Mouse (Mus musculus): ENCODE results near the gene Six6. TPM values are rescaled to one million over a fixed set of nuclear protein-coding genes. Genes with fewer than 3 reads are reported as not detected.

Gene Six6
- polyA plus RNA-seq (2015; fragmentation: Nextera tagmentation; extraction: Ambion mirVana) = not detected in 2 replicates

DNA sequence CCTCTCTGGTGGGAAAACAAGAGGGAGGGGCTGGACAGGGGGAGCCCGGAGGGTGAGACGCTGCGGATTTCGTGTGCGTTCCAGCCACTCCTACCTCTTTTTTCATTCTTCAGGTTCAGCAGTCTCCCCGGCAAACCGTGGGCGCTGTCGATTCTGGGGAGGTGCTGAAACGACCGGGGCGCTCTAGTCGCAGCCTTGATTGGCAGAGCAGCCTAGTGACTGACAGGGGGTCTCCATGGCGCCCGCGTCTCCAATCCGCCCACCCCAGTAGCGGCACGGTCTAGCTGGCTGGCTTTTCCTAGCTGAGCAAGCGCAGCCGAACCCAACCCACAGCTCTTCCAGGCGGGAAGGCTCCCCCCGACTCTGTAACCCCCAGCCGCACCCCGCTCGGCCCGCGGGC lies at the start of gene Six6:
TSS of gene Six6 (plus strand) at position 277 of the 400 bp plus-strand sequence.
- no peaks in the 10 kb centered on the region for H3K9me3 ChIP-seq (replicated peaks)
- peak within 1 kb of the TSS; percentile 29 for H3K4me3 ChIP-seq
- ATAC-seq (replicated peaks; ENCODE audit: insufficient number of reproducible peaks, insufficient read depth, low FRiP score, low read depth) = no peak
- peaks cover 13% of the 10 kb centered on the region for H3K4me1 ChIP-seq (replicated peaks)
- peak within 1 kb of the TSS; percentile 48 for H3K4me2 ChIP-seq
- no peak within 1 kb of the TSS for H3K27ac ChIP-seq
- H3K9ac ChIP-seq = no peak within 1 kb of the TSS
- H3K27me3 ChIP-seq = peaks cover 90% of the 10 kb centered on the region
- WGBS = under 1% methylated on average over 28 of the region's 28 CpGs
- no peaks in the 10 kb centered on the region for H3K36me3 ChIP-seq

DNA sequence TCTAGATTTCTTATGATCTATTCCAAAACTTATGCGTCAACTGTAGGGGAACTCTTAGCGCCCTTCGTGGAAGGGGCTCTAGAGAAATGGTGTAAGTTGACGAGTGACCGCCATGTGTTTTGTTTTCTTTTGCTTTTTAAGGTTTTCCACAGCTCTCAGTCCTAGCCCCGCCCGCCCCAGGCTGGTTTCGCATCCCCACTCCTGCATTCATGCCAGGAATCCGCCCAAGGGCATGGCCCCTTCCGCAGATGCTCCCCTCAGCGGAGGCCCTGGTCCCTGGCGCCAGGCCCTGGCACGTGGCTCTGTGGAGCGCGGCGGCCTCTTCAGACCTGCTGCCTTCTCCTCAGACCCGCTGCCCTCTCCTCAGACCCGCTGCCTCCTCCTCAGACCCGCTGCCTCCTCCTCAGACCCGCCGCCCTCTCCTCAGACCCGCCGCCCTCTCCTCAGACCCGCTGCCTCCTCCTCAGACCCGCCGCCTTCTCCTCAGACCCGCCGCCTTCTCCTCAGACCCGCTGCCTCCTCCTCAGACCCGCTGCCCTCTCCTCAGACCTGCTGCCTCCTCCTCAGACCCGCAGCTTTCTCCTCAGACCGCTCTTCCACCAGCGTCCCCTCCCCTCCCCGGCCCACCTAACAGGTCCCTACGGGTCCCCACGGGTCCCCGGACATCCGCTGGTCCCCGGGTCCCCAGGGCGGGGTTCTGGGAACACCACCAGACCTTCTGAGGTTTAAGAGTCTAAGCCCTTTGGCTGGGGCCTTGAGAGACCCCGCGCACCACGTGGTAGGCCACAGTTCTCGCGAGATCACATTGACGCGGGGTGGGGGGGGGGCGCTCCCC lies 22.3 kb upstream of the Six6 start:
- no peaks in the 10 kb centered on the region for H3K36me3 ChIP-seq
- WGBS = 12% methylated on average over 46 of the region's 48 CpGs
- H3K4me1 ChIP-seq (replicated peaks) = peaks cover 10% of the 10 kb centered on the region; the same call in 1 of the 2 replicates
- H3K27ac ChIP-seq = no peak overlapping the region
- H3K9me3 ChIP-seq (replicated peaks) = no peaks in the 10 kb centered on the region; the same call in 1 of the 2 replicates
- no peak; the same call in 1 of the 2 replicates for ATAC-seq (replicated peaks; ENCODE audit: insufficient number of reproducible peaks, insufficient read depth, low FRiP score, low read depth)
- peak overlapping the region; percentile 49 for H3K4me3 ChIP-seq
- peaks cover 2% of the 10 kb centered on the region; the same call in 1 of the 2 replicates for H3K27me3 ChIP-seq
- peak overlapping the region; percentile 86 for H3K4me2 ChIP-seq
- H3K9ac ChIP-seq = peak overlapping the region; percentile 54

DNA sequence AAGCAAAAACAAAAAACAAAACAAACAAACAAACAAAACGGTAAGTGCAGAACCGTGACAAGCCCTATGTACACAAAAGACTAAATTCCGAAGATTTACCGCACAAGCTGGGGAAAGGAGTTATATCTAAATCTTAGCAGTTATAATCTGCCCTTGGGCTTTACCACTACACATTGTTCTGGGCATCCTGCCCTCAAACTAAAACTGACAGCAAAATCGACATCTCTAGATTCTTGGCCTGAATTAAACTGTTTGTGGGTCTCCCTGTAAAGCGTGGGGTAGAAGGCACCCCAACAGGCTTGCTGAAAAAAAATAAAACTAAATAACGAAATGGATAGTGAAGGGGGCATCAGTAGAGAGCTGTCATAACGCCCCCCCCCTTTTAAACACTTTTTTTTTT lies 2.9 kb upstream of the Six6 start:
- no peak for ATAC-seq (replicated peaks; ENCODE audit: insufficient number of reproducible peaks, insufficient read depth, low FRiP score, low read depth)
- Histone ChIP-seq H3K9ac (no peak overlapping the region), H3K9me3 (replicated peaks) (no peaks in the 10 kb centered on the region), H3K36me3 (no peaks in the 10 kb centered on the region), H3K4me3 (no peak overlapping the region), H3K4me2 (no peak overlapping the region), H3K27me3 (peaks cover 70% of the 10 kb centered on the region), H3K4me1 (replicated peaks) (peaks cover 13% of the 10 kb centered on the region), H3K27ac (no peak overlapping the region)
- WGBS = 36% methylated on average over 8 of the region's 8 CpGs

GRCm38 (mm10) chr12:72937537-72938120 lies 2.1 kb upstream of the Six6 start:
- WGBS = 5% methylated on average over 19 of the region's 19 CpGs
- Histone ChIP-seq H3K9me3 (replicated peaks) (no peaks in the 10 kb centered on the region), H3K4me3 (no peak overlapping the region), H3K4me1 (replicated peaks) (peaks cover 13% of the 10 kb centered on the region), H3K9ac (no peak overlapping the region), H3K4me2 (no peak overlapping the region), H3K36me3 (no peaks in the 10 kb centered on the region), H3K27ac (no peak overlapping the region), H3K27me3 (peaks cover 77% of the 10 kb centered on the region)
- ATAC-seq (replicated peaks; ENCODE audit: insufficient number of reproducible peaks, insufficient read depth, low FRiP score, low read depth) = no peak

- Histone ChIP-seq H3K27me3 (peaks cover 82% of the 10 kb centered on the region), H3K4me3 (no peak overlapping the region), H3K36me3 (no peaks in the 10 kb centered on the region), H3K9me3 (replicated peaks) (no peaks in the 10 kb centered on the region), H3K4me1 (replicated peaks) (peaks cover 13% of the 10 kb centered on the region), H3K27ac (no peak overlapping the region), H3K9ac (no peak overlapping the region), H3K4me2 (no peak overlapping the region)
- WGBS = 5% methylated on average over 13 of the region's 13 CpGs
- no peak for ATAC-seq (replicated peaks; ENCODE audit: insufficient number of reproducible peaks, insufficient read depth, low FRiP score, low read depth)
These were observed 1.5 kb upstream of the Six6 start for GRCm38 (mm10) chr12:72938176-72938575.

- ATAC-seq (replicated peaks; ENCODE audit: insufficient number of reproducible peaks, insufficient read depth, low FRiP score, low read depth) = no peak
- Histone ChIP-seq H3K4me2 (peak overlapping the region; percentile 48; the same call in 1 of the 2 replicates), H3K9me3 (replicated peaks) (no peaks in the 10 kb centered on the region), H3K27me3 (peaks cover 89% of the 10 kb centered on the region), H3K4me3 (peak overlapping the region; percentile 29), H3K27ac (no peak overlapping the region), H3K36me3 (no peaks in the 10 kb centered on the region), H3K9ac (no peak overlapping the region), H3K4me1 (replicated peaks) (peaks cover 13% of the 10 kb centered on the region)
- WGBS = 10% methylated on average over 14 of the region's 14 CpGs
These were observed 847 bp upstream of the Six6 start for GRCm38 (mm10) chr12:72938600-72939490.

- no peak for ATAC-seq (replicated peaks; ENCODE audit: insufficient number of reproducible peaks, insufficient read depth, low FRiP score, low read depth)
- Histone ChIP-seq H3K9me3 (replicated peaks) (no peaks in the 10 kb centered on the region), H3K36me3 (no peaks in the 10 kb centered on the region), H3K4me3 (peak within 1 kb of the TSS; percentile 29), H3K27ac (no peak within 1 kb of the TSS), H3K4me1 (replicated peaks) (peaks cover 19% of the 10 kb centered on the region), H3K9ac (no peak within 1 kb of the TSS), H3K4me2 (peak within 1 kb of the TSS; percentile 48), H3K27me3 (peaks cover 94% of the 10 kb centered on the region)
- 3% methylated on average over 39 of the region's 39 CpGs for WGBS
These were observed 554 bp downstream of the Six6 start, which contains the start of gene 4930447C04Rik for GRCm38 (mm10) chr12:72940071-72940821. 4930447C04Rik (minus strand) TSS chr12:72940774.

GRCm38 (mm10) chr12:72940822-72941397 lies 1.2 kb downstream of the Six6 start:
- ATAC-seq (replicated peaks; ENCODE audit: insufficient number of reproducible peaks, insufficient read depth, low FRiP score, low read depth) = no peak
- Histone ChIP-seq H3K27me3 (peaks cover 97% of the 10 kb centered on the region), H3K9me3 (replicated peaks) (no peaks in the 10 kb centered on the region), H3K4me2 (no peak overlapping the region), H3K4me3 (no peak overlapping the region), H3K36me3 (no peaks in the 10 kb centered on the region), H3K27ac (no peak overlapping the region), H3K9ac (no peak overlapping the region), H3K4me1 (replicated peaks) (peaks cover 25% of the 10 kb centered on the region)
- 7% methylated on average over 11 of the region's 11 CpGs for WGBS

DNA sequence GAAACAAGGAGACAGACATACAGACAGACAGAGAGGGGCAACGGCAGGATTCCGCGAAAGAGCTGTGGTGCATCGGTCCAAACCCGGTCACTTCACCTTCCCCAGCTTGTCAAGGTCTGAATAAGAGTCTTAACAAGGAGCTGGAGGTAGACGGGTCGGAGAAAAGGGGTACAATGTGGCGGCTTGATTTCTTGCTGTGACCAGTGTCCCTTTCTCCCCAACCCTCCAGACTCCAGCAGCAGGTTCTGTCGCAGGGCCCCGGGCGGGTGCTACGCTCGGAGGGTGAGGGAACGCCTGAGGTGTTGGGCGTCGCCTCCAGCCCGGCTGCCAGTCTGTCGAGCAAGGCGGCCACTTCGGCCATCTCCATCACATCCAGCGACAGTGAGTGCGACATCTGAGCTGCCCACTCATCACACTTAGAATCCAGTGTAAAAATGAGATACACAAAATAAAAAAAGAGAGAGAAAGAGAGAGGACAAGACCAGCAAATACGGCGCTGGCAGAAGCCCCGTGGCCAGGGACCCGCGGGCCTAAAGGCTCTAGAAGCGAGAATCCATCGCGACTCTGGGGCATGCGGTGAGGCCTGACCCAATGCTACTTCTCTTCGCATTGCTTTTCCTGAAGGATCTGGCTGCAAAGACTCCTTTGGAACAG lies 1.8 kb downstream of the Six6 start:
- 2% methylated on average over 32 of the region's 32 CpGs for WGBS
- Histone ChIP-seq H3K9ac (no peak overlapping the region), H3K9me3 (replicated peaks) (no peaks in the 10 kb centered on the region), H3K4me1 (replicated peaks) (peaks cover 25% of the 10 kb centered on the region), H3K36me3 (no peaks in the 10 kb centered on the region), H3K27ac (no peak overlapping the region), H3K4me2 (no peak overlapping the region), H3K27me3 (peaks cover 98% of the 10 kb centered on the region), H3K4me3 (no peak overlapping the region)
- ATAC-seq (replicated peaks; ENCODE audit: insufficient number of reproducible peaks, insufficient read depth, low FRiP score, low read depth) = no peak

DNA sequence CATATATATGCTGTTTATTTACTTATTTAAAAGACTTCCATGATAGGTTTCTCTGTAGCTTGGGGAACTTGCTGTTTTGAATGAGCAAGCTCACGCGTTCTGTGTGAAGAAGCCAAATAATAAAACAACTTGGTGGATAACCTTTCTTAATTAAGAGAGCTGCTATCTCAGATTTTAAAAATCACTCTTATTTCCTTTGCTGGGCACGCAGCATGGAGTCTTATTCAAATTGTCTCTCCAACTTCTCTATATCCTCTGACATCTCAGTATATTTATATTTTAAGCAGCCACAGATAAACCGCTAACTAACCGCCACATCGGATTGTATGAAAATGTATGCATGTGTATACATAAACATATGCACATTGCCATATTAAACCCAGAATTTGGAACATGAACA lies 2.5 kb downstream of the Six6 start:
- H3K4me2 ChIP-seq = no peak overlapping the region
- ATAC-seq (replicated peaks; ENCODE audit: insufficient number of reproducible peaks, insufficient read depth, low FRiP score, low read depth) = no peak
- H3K4me1 ChIP-seq (replicated peaks) = peaks cover 25% of the 10 kb centered on the region
- H3K9me3 ChIP-seq (replicated peaks) = no peaks in the 10 kb centered on the region
- peaks cover 98% of the 10 kb centered on the region for H3K27me3 ChIP-seq
- no peak overlapping the region for H3K4me3 ChIP-seq
- H3K9ac ChIP-seq = no peak overlapping the region
- no peaks in the 10 kb centered on the region for H3K36me3 ChIP-seq
- H3K27ac ChIP-seq = no peak overlapping the region
- 27% methylated on average over 6 of the region's 6 CpGs for WGBS
